Mouse (Mus musculus) monocyte, adult 5-6 weeks (primary cell): ENCODE data around the gene Spag5. TPM values are rescaled to one million over a fixed set of nuclear protein-coding genes. Genes with fewer than 3 reads are reported as not detected.

ENCODE experiments used
- total RNA-seq: library from RNA; stranded (forward); fragments of 200-1000, 200-491, 200-594 nt; gene quantifications from 3 replicates; pipeline ENCODE4 v1.2.3, GENCODE M21; 2017

Spag5 gene
- total RNA-seq, 1 experiment from 2014 or later, result 1.4 TPM

Other genes starting within 250 kb of the Spag5 start
- 7.1 to 17.9 TPM (median 16.5 TPM) in 3 replicates for gene Eral1, start 221.1 kb upstream of the Spag5 start, total RNA-seq
- 3.6 to 7.9 TPM (median 4.4 TPM) in 3 replicates for gene Fam222b, start 206.9 kb upstream of the Spag5 start, total RNA-seq
- 3.6 to 4.9 TPM (median 3.6 TPM) in 3 replicates for gene Traf4, start 135.9 kb upstream of the Spag5 start, total RNA-seq
- 2.5 to 4.3 TPM (median 2.8 TPM) in 3 replicates for gene Nek8, start 124.9 kb upstream of the Spag5 start, total RNA-seq
- 2.5 to 4.6 TPM (median 2.9 TPM) in 3 replicates for gene Tlcd1, start 124.8 kb upstream of the Spag5 start, total RNA-seq
- 1,700 to 2,580 TPM (median 2,203 TPM) in 3 replicates for gene Rpl23a, start 117.9 kb upstream of the Spag5 start, total RNA-seq
- not detected in 3 replicates for gene Rab34, start 113.1 kb upstream of the Spag5 start, total RNA-seq
- not detected in 3 replicates for gene Proca1, start 108.1 kb upstream of the Spag5 start, total RNA-seq
- 43.1 to 61.5 TPM (median 48.3 TPM) in 3 replicates for gene Sdf2, start 55.8 kb upstream of the Spag5 start, total RNA-seq
- 54.5 to 84.6 TPM (median 59.8 TPM) in 3 replicates for gene Supt6, start 55.5 kb upstream of the Spag5 start, total RNA-seq
- 77.6 to 107 TPM (median 97.1 TPM) in 3 replicates for gene 2610507B11Rik, start 39.8 kb upstream of the Spag5 start, total RNA-seq
- 1.2 TPM in 1 of 3 replicates, not detected in the others for gene BC030499, start 10.7 kb upstream of the Spag5 start, total RNA-seq
- gene Aldoc, start 21.4 kb downstream of the Spag5 start, total RNA-seq, result 0.78 to 8.6 TPM (median 1.3 TPM) in 3 replicates
- gene Pigs, start 26.9 kb downstream of the Spag5 start, total RNA-seq, result 17.5 to 25.1 TPM (median 18.5 TPM) in 3 replicates
- 88.0 to 122 TPM (median 99.7 TPM) in 3 replicates for gene Unc119, start 42.0 kb downstream of the Spag5 start, total RNA-seq
- gene Foxn1, start 85.0 kb downstream of the Spag5 start, total RNA-seq, result not detected in 3 replicates
- not detected in 3 replicates for gene Slc13a2, start 120.7 kb downstream of the Spag5 start, total RNA-seq
- 0.38 to 0.58 TPM in 2 of 3 replicates, not detected in the other for gene Slc46a1, start 164.2 kb downstream of the Spag5 start, total RNA-seq
- gene Sarm1, start 196.2 kb downstream of the Spag5 start, total RNA-seq, result 0.78 TPM in 1 of 3 replicates, not detected in the others
- not detected in 3 replicates for gene Vtn, start 197.6 kb downstream of the Spag5 start, total RNA-seq
- gene Sebox, start 201.9 kb downstream of the Spag5 start, total RNA-seq, result not detected in 3 replicates
- 23.4 to 38.7 TPM (median 34.2 TPM) in 3 replicates for gene Tmem199, start 210.6 kb downstream of the Spag5 start, total RNA-seq
- gene Poldip2, start 210.7 kb downstream of the Spag5 start, total RNA-seq, result 18.0 to 27.4 TPM (median 21.5 TPM) in 3 replicates
- 5.4 to 8.8 TPM (median 8.3 TPM) in 3 replicates for gene Tnfaip1, start 234.8 kb downstream of the Spag5 start, total RNA-seq
- gene Ift20, start 234.8 kb downstream of the Spag5 start, total RNA-seq, result 133 to 162 TPM (median 149 TPM) in 3 replicates
- gene Tmem97, start 249.2 kb downstream of the Spag5 start, total RNA-seq, result 1.8 to 6.2 TPM (median 4.5 TPM) in 3 replicates